Mouse (Mus musculus) forebrain, embryonic 14.5 days (tissue): ENCODE data around the gene Plch2. TPM values are rescaled to one million over a fixed set of nuclear protein-coding genes. Genes with fewer than 3 reads are reported as not detected.

Source experiments
- ATAC-seq: fragments of 200-750 bp; cut with Nextera tagmentation; 2 replicates; pipeline ENCODE4 v1.8.0; 2017; ENCODE audit warnings: mild to moderate bottlenecking, moderate library complexity
- DNase-seq: peaks from one replicate; pipeline ENCODE4 v3.0.0-alpha.2; 2015; ENCODE audit warnings: low spot score
- H3K27ac ChIP-seq: fragments of 300-500 bp; sonication (generic); 2 replicates; pipeline ENCODE4 v1.5.1; 2014; ENCODE audit warnings: low read depth, mild to moderate bottlenecking, control low read depth, low read length, moderate library complexity
- H3K27me3 ChIP-seq: fragments of 300-500 bp; sonication (generic); replicated peaks from 2 replicates; pipeline ENCODE4 v1.6.1; 2014; ENCODE audit warnings: low read length, control low read depth, mixed read lengths; ENCODE audit not compliant: control insufficient read depth, insufficient read depth
- H3K36me3 ChIP-seq: fragments of 300-500 bp; sonication (generic); 2 replicates; pipeline ENCODE4 v1.6.1; 2014; ENCODE audit warnings: low read length, control low read depth; ENCODE audit not compliant: control insufficient read depth, insufficient read depth
- H3K4me1 ChIP-seq: fragments of 300-500 bp; sonication (generic); 2 replicates; pipeline ENCODE4 v1.6.1; 2014; ENCODE audit warnings: antibody characterized with exemption, low read length, control low read depth; ENCODE audit not compliant: control insufficient read depth, insufficient read depth
- H3K4me2 ChIP-seq: fragments of 300-500 bp; sonication (generic); 2 replicates; pipeline ENCODE4 v1.6.1; 2014; ENCODE audit warnings: mild to moderate bottlenecking, control low read depth, low read length
- H3K4me3 ChIP-seq: fragments of 300-500 bp; sonication (generic); 2 replicates; pipeline ENCODE4 v1.5.1; 2014; ENCODE audit warnings: low read depth, low read length, control low read depth
- H3K9ac ChIP-seq: fragments of 300-500 bp; sonication (generic); 2 replicates; pipeline ENCODE4 v1.6.1; 2014; ENCODE audit warnings: mild to moderate bottlenecking, low read length, control low read depth, moderate library complexity
- H3K9me3 ChIP-seq: fragments of 300-500 bp; sonication (generic); replicated peaks from 2 replicates; pipeline ENCODE4 v1.6.1; 2016; ENCODE audit warnings: low read length, control low read depth, mixed read lengths; ENCODE audit not compliant: control insufficient read depth
- WGBS: fragments of 180-500 bp; shearing (Covaris S2); extraction: QIAGEN DNeasy Blood & Tissue Kit; methylation state at CpG from one replicate; pipeline ENCODE4 v1.1.7; 2014; 5-methylcytosine and 5-hydroxymethylcytosine counted together
- polyA plus RNA-seq: library from polyadenylated mRNA; unstranded; fragments of >200 nt; fragmentation: Nextera tagmentation; extraction: Ambion mirVana; gene quantifications from 2 replicates; pipeline ENCODE4 v1.2.1, GENCODE M21; 2014

The Plch2 gene
- polyA plus RNA-seq, 1 experiment from 2014 or later: 6.2 TPM

GRCm38 (mm10) chr4:154958171-154958570, 98.4 kb downstream of the Plch2 start:
- H3K4me1 ChIP-seq: peaks cover 55% of the 10 kb centered on the region
- under 1% methylated on average over 15 of the region's 15 CpGs for WGBS
- no peaks in the 10 kb centered on the region for H3K36me3 ChIP-seq
- ATAC-seq: peak; percentile 64
- H3K9me3 ChIP-seq: no peaks in the 10 kb centered on the region
- peak overlapping the region; percentile 49 for H3K4me2 ChIP-seq
- 0 out of 2 replicates have a peak overlapping the region, but pooled peaks have one; percentile 1 for H3K4me3 ChIP-seq
- peak overlapping the region; percentile 68; the same call in 1 of the 2 replicates for H3K27ac ChIP-seq
- H3K27me3 ChIP-seq: 0 out of 2 replicates have a peak, but pooled peaks cover 3% of the 10 kb centered on the region
- 0 out of 2 replicates have a peak overlapping the region, but pooled peaks have one; percentile 22 for H3K9ac ChIP-seq
- DNase-seq: peak; percentile 97

- Histone ChIP-seq H3K27me3 (0 out of 2 replicates have a peak, but pooled peaks cover 3% of the 10 kb centered on the region), H3K4me2 (peak overlapping the region; percentile 49), H3K9ac (0 out of 2 replicates have a peak overlapping the region, but pooled peaks have one; percentile 22), H3K36me3 (no peaks in the 10 kb centered on the region), H3K9me3 (no peaks in the 10 kb centered on the region), H3K27ac (peak overlapping the region; percentile 68; the same call in 1 of the 2 replicates), H3K4me3 (no peak overlapping the region), H3K4me1 (peaks cover 52% of the 10 kb centered on the region)
- 29% methylated on average over 13 of the region's 13 CpGs for WGBS
- DNase-seq: no peak
- ATAC-seq: no peak
These were observed 99.1 kb downstream of the Plch2 start for GRCm38 (mm10) chr4:154957289-154957993.

- 50% methylated on average over 9 of the region's 9 CpGs for WGBS
- ATAC-seq (no peak), DNase-seq (no peak)
- peaks cover 46% of the 10 kb centered on the region for H3K4me1 ChIP-seq
- no peak overlapping the region for H3K4me3 ChIP-seq
- no peak overlapping the region for H3K9ac ChIP-seq
- no peaks in the 10 kb centered on the region for H3K9me3 ChIP-seq
- no peak overlapping the region for H3K27ac ChIP-seq
- H3K36me3 ChIP-seq: no peaks in the 10 kb centered on the region
- no peak overlapping the region for H3K4me2 ChIP-seq
- 0 out of 2 replicates have a peak, but pooled peaks cover 3% of the 10 kb centered on the region for H3K27me3 ChIP-seq
These were observed 100.0 kb downstream of the Plch2 start for GRCm38 (mm10) chr4:154956604-154957003.

- WGBS: under 1% methylated on average over 26 of the region's 26 CpGs
- H3K9me3 ChIP-seq: no peaks in the 10 kb centered on the region
- peak overlapping the region; percentile 32; the same call in 1 of the 2 replicates for H3K9ac ChIP-seq
- H3K36me3 ChIP-seq: no peaks in the 10 kb centered on the region
- H3K4me2 ChIP-seq: peak overlapping the region; percentile 25; the same call in 1 of the 2 replicates
- ATAC-seq (peak; percentile 60), DNase-seq (peak; percentile 86)
- no peak overlapping the region for H3K4me3 ChIP-seq
- peaks cover 32% of the 10 kb centered on the region for H3K4me1 ChIP-seq
- H3K27ac ChIP-seq: peak overlapping the region; percentile 63; the same call in 1 of the 2 replicates
- H3K27me3 ChIP-seq: 0 out of 2 replicates have a peak, but pooled peaks cover 3% of the 10 kb centered on the region
These were observed 103.9 kb downstream of the Plch2 start for GRCm38 (mm10) chr4:154952461-154953241.

DNA sequence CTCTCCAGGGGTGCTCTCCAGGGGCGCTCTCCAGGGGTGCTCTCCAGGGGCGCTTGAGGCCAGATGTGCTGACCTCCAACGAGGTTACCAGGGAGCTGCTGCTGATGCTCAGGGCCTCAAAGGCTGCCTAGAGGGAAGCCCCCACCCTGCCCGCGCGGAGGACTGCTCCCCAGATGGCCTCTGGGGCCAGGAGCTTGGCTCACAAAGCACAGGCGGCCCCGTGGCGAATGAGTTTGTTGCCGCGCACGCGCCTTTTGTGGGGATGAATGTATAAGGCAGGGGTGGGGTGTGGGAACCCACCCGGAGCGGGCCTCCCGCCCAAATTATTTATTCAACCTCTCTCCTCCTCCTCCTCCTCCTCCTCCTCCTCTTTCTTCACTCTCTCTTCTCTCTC, 107.0 kb downstream of the Plch2 start:
- peak overlapping the region; percentile 89 for H3K27ac ChIP-seq
- H3K4me3 ChIP-seq: no peak overlapping the region
- H3K27me3 ChIP-seq: no peaks in the 10 kb centered on the region
- peak overlapping the region; percentile 33; the same call in 1 of the 2 replicates for H3K4me2 ChIP-seq
- H3K9ac ChIP-seq: no peak overlapping the region
- 0 out of 2 replicates have a peak, but pooled peaks have one; percentile 8 for ATAC-seq
- WGBS: 3% methylated on average over 16 of the region's 16 CpGs
- no peaks in the 10 kb centered on the region for H3K36me3 ChIP-seq
- peak; percentile 85 for DNase-seq
- no peaks in the 10 kb centered on the region for H3K9me3 ChIP-seq
- H3K4me1 ChIP-seq: peaks cover 32% of the 10 kb centered on the region

GRCm38 (mm10) chr4:154948940-154949588, 107.5 kb downstream of the Plch2 start:
- H3K4me3 ChIP-seq: no peak overlapping the region
- H3K27ac ChIP-seq: peak overlapping the region; percentile 89
- peak overlapping the region; percentile 33; the same call in 1 of the 2 replicates for H3K4me2 ChIP-seq
- peak overlapping the region; percentile 2; the same call in 1 of the 2 replicates for H3K9ac ChIP-seq
- peaks cover 32% of the 10 kb centered on the region for H3K4me1 ChIP-seq
- no peaks in the 10 kb centered on the region for H3K36me3 ChIP-seq
- H3K27me3 ChIP-seq: no peaks in the 10 kb centered on the region
- DNase-seq (no peak), ATAC-seq (peak; percentile 4; the same call in 1 of the 2 replicates)
- H3K9me3 ChIP-seq: no peaks in the 10 kb centered on the region
- WGBS: 28% methylated on average over 6 of the region's 6 CpGs

GRCm38 (mm10) chr4:154948066-154948939, 108.3 kb downstream of the Plch2 start:
- H3K9me3 ChIP-seq: no peaks in the 10 kb centered on the region
- ATAC-seq: peak; percentile 76
- H3K27me3 ChIP-seq: no peaks in the 10 kb centered on the region
- peak overlapping the region; percentile 89 for H3K27ac ChIP-seq
- peak; percentile 92 for DNase-seq
- H3K36me3 ChIP-seq: no peaks in the 10 kb centered on the region
- peaks cover 27% of the 10 kb centered on the region for H3K4me1 ChIP-seq
- H3K9ac ChIP-seq: peak overlapping the region; percentile 2; the same call in 1 of the 2 replicates
- 31% methylated on average over 14 of the region's 14 CpGs for WGBS
- H3K4me3 ChIP-seq: no peak overlapping the region
- peak overlapping the region; percentile 33; the same call in 1 of the 2 replicates for H3K4me2 ChIP-seq
